Mouse (Mus musculus): ENCODE results near the gene Syne3. TPM values are rescaled to one million over a fixed set of nuclear protein-coding genes. Genes with fewer than 3 reads are reported as not detected.

Syne3 gene
- total RNA-seq, 1 experiment from 2014 or later = 53.9 TPM

DNA sequence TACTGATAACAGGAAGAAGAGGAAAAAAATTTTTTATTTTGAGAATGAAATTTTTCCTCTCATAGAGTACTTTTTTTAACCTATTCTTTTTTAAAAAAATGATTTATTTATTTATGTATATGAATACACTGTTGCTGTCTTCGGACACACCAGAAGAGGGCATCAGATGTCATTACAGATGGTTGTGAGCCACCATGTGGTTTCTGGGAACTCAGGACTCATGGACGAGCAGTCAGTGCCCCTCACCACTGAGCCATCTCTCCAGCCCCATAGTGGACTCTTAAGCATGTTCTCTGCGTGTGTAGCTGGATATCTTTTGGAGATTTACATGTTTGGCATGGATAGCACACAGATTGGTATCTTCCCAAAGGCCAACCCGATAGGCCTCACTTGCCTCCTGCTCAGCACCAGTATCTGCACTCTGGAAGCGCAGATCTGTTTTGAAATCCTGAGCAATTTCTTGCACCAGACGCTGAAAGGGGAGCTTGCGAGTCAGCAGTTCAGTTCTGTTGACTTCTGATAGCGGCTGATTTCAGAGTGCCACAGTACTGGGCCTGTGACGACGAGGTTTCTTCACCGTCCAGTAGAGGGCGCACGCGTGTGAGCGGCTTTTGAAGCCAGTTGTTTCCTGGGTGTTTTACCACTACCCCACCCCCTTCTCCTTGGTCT lies 17.8 kb upstream of the Syne3 start:
- peak; percentile 30; the same call in 1 of the 2 replicates for ATAC-seq (replicated peaks; ENCODE audit: insufficient number of reproducible peaks, low FRiP score, low TSS enrichment, poor library complexity, severe bottlenecking)

DNA sequence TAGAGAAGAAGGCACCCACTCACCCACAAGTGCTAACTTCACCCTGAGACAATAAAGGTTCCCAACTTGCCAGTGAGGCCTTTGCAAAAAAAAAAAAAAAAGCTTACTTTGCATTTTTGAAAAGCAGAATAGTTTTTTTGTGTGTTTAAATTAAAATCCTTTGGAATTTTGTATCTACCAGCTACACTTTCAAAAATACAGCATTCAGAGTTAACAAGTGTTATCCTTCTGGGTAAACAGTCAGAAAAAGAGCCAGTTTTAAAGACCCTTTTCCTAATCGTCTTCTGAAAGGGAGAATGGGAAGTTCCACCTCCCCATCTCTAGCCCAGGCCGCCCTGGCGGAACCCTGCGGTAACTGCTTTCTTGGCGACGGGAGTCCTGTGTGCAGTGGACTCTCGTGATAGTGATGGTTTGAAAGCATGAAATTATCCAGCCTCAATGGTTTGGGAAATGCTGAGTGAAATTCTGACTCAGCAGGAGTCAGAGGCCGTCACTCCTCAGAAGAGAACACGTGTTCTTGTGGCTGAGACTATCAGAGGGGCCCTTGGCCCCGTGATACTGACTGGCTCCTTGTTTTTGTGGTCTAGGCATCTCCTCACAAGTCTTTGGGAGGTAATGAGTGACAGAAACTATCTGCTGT lies 16.5 kb upstream of the Syne3 start:
- no peak for ATAC-seq (replicated peaks; ENCODE audit: insufficient number of reproducible peaks, low FRiP score, low TSS enrichment, poor library complexity, severe bottlenecking)

DNA sequence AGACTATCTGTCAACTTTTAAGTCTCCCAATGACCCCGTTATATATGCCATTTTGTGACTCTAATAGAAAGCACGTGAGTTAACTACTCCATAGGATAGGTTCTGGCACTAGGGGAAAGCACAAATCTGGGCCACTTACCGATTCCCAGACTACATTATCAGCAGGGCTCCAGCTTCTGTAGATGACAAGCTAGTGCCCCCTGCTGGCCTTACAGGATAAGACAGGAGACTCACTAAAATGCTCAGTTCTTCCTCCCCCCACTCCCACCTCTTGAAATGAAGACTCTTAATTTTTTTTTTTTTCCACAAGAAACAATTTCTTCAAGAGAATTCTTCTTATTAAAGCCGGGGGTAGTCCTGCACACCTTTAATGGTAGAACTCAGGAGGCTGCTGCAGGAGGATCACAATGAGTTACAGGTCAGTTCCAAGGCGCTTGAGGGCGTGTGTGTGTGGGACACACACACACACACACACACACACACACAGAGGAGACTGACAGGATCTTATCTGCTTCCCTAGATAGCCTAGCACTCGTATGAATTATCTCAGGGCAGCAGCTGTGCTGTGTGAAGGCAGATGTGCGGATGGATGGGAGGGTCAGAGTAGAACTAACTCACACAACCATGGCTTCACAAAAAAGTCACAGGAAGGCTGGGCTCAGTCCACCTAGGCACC lies 15.8 kb upstream of the Syne3 start:
- ATAC-seq (replicated peaks; ENCODE audit: insufficient number of reproducible peaks, low FRiP score, low TSS enrichment, poor library complexity, severe bottlenecking) = 0 out of 2 replicates have a peak, but pooled peaks have one; percentile 52

DNA sequence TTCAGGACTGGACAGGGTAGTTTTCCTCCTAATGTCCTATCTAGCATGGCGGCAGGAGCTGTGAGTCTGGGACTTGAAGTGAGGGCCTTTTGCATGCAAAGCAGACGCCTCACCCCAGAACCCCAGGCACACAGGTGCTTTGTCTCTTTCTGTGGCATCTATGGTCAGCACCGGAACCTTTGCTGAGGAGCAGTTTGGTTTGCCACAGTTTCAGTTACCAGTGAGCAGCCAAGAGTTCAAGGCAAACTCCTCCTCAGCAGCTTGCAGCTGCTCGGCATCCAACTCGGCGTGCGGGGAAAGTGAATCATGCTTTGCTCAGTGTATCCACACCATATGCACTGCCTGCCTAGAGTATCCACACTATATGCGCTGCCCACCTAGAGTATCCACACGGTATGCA lies 13.2 kb upstream of the Syne3 start:
- ATAC-seq (replicated peaks; ENCODE audit: insufficient number of reproducible peaks, low FRiP score, low TSS enrichment, poor library complexity, severe bottlenecking) = no peak

DNA sequence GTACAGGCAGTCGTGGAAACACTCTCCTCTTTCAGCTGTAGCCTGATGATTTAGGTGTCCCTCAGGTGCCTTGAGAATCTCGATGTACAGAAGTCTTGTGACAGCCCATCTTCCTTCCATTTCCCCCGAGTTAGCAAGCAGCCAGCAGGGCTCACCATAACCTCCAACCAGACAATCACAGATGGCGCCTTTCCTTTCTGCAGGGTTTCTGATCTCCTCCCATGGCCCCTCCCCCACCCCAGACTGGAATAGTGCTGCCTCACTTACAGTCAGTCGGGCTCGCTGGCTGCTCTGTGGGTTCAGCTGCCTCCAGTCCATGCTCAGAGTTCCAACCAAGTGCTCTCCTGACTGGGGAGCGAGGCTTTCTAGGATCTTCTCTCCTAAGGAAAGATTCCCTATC lies 12.5 kb upstream of the Syne3 start:
- no peak for ATAC-seq (replicated peaks; ENCODE audit: insufficient number of reproducible peaks, low FRiP score, low TSS enrichment, poor library complexity, severe bottlenecking)

DNA sequence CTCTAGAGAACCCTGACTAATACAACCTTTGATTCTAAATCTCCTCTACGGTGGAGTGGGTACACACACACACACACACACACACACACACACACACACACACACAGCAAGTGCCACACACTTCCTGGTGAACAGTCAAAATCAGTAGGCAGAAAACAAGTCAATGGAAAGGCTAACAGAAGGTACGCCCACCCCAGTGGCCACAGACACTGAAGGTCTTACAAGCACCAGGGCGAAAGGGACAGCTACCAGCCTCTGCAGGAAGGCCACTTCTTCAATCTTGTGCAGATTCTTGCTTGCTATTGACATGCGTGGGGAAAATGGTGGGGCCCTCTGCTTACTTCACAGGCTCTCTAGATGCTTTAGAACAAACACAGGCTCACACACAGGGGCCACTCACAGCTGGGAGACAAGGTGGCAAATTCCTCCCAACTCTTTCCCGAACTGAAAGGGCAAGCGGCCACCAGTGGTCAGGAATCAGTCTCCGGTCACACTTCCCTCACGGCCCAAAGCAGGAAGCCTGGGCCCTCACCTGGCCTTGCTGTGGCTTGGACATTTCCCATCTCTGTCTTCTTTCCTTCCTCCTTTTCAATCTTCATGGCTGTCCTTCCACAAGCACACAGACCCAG lies 11.9 kb upstream of the Syne3 start:
- no peak for ATAC-seq (replicated peaks; ENCODE audit: insufficient number of reproducible peaks, low FRiP score, low TSS enrichment, poor library complexity, severe bottlenecking)

DNA sequence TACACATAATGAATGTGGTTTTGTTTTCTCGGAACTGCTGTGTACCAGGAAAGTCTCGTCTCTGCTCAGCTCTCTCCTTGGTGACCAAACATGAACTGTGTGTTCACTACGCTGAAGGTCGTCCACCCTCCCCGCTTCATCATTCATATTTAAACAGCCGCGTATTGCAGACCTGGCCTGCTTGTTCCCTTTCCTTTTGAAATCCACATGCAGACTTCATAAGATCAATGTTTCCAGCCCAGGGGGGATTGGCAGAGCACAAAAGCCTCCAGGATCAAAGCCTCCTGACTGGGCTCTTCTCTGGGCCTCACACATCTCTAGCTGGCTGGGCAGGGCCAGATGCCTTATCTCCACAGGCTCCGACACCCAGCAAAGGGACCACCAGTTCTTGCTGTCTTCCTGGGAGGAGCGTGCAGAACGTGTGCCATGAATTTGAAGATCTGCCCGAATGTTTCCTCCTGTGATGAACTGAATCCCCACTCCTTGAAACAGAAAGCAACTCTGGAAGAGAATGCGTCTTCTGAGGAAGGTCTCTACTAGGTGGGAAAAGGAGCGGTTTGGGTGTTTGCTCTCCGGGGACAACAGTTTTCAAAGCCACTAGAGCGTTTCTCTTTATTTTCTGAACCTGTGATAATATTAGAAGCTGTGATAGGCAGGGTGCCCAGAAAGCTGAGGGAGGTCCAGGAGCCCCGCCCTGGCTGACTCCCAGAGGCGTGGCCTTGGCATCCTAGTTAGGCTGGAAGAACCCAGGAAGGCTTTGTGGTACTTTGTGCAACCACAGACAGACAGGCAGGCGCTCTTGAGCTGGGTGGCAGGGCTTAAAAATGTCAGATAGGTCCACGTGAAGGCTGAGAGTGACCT lies 10.0 kb upstream of the Syne3 start:
- 0 out of 2 replicates have a peak, but pooled peaks have one; percentile 33 for ATAC-seq (replicated peaks; ENCODE audit: insufficient number of reproducible peaks, low FRiP score, low TSS enrichment, poor library complexity, severe bottlenecking)

DNA sequence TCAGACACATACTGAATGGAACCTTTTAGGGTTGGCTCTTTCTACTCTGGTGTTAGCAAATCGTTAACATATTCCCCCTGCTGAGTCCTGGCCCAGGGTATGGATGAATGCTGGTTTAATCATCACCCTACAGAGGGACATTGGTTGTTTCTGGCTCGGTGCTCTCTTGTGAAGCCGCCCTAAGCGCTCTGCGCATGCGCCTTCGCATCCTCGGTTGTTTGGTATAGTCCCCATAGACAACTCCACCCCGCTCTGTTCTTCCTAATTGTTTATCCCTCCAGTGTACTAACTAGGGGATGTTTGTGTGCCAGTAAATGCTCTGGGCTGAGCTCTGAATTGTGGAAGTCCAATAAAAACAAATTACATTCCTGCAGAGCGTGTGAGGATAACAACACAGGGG lies 7.0 kb upstream of the Syne3 start:
- no peak for ATAC-seq (replicated peaks; ENCODE audit: insufficient number of reproducible peaks, low FRiP score, low TSS enrichment, poor library complexity, severe bottlenecking)

DNA sequence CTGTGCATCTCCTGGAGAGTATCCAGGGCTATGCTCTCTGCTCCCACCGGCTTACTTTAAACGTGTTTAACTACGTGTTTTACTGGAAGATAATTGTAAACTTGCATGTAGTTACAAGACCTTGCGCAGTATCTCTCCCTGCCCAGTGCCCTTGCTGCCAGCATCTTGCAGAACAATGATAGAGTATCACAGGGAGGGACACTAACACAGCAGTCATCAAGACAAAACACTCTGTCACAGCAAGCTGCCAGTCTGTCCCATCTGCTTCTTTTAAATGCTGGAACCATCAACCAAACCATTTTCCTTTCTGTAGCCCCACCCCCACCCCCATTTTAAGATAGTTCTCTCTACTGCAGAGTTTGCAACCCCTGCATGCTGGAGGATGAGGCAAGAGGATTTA lies 6.6 kb upstream of the Syne3 start:
- no peak for ATAC-seq (replicated peaks; ENCODE audit: insufficient number of reproducible peaks, low FRiP score, low TSS enrichment, poor library complexity, severe bottlenecking)

DNA sequence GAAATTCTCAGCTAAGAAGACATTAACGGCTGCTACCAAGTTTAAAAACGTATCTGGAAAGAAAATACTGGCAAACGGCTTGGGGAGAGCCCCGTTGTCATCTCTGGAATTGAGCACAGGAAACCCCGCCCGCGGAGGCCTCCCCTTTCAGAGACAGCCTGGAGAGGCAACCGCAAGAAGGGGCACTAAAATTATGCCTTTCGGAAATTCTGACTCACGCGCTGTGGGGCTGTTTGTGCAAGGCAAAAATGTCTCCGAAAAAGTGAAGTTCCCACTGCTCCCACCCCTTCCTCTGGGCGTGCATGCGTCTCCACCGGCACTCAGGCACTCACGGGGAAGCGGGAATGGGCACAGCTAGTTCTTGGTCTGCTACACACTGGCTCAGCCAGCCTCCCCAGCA lies 3.5 kb upstream of the Syne3 start:
- ATAC-seq (replicated peaks; ENCODE audit: insufficient number of reproducible peaks, low FRiP score, low TSS enrichment, poor library complexity, severe bottlenecking) = peak; percentile 59

DNA sequence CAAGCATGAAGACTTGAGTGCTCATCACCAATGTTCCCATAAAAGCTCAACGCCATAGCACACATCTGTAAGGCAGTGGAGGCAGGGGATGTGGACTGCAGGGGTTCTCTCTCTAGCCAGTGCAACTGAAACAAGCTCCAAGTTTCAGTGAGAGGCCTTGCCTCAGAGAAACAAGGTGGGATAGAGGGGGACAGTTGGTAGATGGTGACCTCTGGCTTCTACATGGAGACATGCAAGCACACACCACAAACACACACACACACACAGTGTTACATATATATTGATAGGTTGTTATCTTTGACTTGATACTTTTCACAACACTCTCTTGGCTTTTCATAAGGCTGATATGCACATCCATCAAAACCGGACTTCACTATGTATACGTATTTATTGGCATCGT lies 2.7 kb upstream of the Syne3 start:
- ATAC-seq (replicated peaks; ENCODE audit: insufficient number of reproducible peaks, low FRiP score, low TSS enrichment, poor library complexity, severe bottlenecking) = no peak

DNA sequence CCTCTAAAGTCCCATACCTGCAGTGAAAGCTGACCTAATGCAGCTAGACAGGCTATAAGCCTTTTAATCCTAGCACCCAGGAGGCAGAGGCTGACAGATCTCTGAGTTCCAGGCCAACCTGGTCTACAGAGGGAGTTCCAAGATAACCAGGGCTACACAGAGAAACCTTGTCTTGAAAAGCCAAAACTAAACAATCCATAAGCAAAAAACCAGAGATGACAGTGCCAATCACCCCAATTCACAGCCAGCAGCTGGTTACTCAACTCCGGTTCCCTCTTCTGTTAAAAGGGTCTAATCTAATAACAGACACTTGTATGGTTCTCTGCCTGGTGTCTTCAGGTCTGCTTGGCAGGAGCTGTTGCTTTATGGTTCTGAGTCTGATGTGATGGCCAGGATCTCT lies 2.0 kb upstream of the Syne3 start:
- no peak for ATAC-seq (replicated peaks; ENCODE audit: insufficient number of reproducible peaks, low FRiP score, low TSS enrichment, poor library complexity, severe bottlenecking)

DNA sequence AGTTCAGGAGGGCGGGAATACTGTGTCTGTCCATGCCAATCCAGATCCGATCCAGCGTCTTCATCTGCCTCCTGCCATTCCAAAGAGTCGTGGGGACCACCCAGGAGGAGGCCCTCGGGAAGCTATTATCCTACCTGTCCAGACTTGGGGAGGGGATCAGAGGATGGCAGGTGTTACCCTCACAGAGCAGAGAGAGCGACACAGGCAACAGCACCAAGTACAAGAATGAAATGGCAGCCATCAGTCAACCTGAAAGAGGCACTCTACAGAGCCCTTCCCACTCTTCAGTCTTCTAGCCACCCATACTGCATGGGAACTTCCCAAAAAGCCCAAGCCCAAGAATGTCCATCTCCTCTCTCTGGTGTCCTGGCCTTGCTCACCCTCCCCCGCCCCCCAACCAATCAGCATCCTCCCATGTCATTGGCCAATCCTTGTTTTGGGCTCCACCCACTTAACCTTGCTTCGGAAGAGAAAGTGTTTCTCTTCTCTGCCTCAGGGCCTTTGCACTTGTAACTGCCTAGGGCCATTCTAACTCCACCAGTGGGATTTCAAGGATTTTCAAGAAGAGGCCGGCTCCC lies 693 bp upstream of the Syne3 start:
- no peak for ATAC-seq (replicated peaks; ENCODE audit: insufficient number of reproducible peaks, low FRiP score, low TSS enrichment, poor library complexity, severe bottlenecking)

DNA sequence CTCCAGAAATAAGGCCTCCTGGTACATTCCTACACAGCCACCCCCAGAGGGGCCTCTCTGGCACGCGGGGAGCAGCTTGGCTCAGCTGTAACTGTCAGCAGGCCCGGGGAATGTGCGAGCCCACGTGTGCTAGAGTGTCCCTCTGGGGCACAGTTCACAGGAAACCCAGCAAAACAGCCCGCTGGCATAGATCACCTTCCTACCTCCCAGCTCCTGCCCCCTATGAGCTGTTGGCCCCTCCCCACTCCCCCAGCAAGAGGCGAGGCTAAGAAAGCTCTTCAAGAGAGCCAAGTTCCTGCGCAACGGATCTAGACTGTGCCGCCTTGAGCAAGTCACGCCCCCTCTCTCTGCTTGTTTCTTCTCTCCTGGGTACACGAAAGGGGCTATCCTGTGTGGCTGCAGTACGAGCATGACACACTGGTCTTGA lies 844 bp downstream of the Syne3 start:
- 0 out of 2 replicates have a peak, but pooled peaks have one; percentile 19 for ATAC-seq (replicated peaks; ENCODE audit: insufficient number of reproducible peaks, low FRiP score, low TSS enrichment, poor library complexity, severe bottlenecking)

DNA sequence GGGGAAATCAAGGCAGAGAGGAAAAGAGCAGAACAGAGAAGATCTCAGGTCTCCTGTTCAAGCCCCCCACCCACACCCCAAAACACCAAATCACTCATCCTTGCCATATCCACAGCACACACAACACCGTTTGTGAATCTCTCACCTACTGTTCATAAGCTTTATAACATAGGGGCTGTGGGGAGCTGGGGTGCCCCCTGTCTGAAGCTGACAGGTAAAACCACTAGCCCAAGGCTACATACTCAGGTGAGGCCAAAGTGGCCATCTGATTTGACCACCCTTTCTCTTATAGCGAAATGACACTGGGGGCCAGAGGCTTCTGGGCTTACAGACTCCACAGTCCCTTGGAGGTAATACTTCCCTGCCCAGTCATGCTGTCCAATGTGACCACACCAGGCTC lies 1.5 kb downstream of the Syne3 start:
- ATAC-seq (replicated peaks; ENCODE audit: insufficient number of reproducible peaks, low FRiP score, low TSS enrichment, poor library complexity, severe bottlenecking) = no peak

DNA sequence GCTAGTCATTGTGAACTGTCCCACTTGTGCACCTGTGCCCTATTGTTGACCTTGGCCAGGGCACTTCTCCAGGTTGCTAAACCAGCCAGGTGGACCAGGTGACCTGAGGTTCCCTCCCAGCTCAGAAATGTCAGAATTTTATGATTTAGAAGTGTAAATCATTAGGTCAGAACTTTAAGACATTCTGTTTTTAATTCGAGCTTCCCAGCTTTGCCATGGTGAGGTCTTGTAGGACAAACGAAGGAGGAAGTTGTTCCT lies 4.0 kb downstream of the Syne3 start:
- no peak for ATAC-seq (replicated peaks; ENCODE audit: insufficient number of reproducible peaks, low FRiP score, low TSS enrichment, poor library complexity, severe bottlenecking)

DNA sequence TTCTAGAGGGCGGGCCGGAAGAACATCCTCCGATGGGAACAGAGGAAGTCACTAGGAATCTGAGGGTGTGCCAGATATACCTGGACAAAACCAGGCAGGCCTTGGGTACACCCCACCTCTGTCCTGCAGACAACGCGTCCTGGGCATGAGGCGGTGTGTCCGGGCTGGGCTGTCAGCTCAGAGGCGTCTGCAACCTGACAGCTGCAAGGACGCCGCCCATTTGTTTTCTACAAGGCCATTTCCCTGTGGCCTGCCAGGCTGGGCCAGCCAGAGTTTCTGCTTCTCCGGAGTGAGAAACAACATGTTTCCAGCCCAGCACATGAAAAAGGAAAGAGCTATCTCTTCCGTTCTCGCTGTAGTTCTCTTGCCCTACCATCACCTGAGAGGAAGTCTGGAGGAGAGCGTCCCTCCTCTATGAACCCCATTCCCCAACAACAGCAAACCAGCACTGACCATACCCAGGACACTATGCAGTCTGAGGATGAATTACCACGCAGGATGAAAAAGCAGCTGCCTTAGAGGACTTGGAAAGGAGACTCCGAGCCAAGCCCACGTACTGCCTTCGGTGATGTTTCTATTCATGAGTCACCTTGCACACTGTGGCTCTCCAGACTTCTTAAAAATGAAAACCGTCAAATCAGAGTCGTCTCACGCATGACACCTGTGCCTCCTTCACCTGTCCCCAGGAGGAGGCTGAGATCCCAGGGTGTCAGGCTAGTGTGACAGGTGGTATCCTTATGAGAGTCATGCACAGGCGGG lies 4.5 kb downstream of the Syne3 start:
- ATAC-seq (replicated peaks; ENCODE audit: insufficient number of reproducible peaks, low FRiP score, low TSS enrichment, poor library complexity, severe bottlenecking) = no peak

DNA sequence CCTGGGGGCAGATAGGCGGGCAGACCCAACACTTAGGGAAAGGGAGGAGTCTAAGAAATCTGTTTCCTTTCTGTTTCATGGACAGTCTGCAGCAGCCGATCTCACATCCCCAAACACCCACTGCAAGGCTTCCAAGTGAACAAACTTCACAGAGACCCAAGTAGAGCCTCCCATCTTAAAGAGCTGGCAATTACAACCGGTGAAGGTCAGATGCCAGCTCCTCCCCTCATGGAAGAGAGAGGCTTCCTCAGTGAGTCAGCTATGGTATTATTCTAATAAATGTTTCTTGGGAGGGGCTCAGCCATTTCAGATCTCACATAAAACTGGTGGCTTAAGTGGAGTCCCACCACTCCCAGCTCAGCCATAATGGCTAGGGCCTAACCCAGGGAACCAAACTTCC lies 5.9 kb downstream of the Syne3 start:
- ATAC-seq (replicated peaks; ENCODE audit: insufficient number of reproducible peaks, low FRiP score, low TSS enrichment, poor library complexity, severe bottlenecking) = no peak

Measured in monocyte, adult 5-6 weeks (primary cell).